Mouse (Mus musculus) right cerebral cortex, adult 18-20 months (tissue): Measurements from ENCODE around the gene Bfsp2.

ENCODE experiments used
- DNase-seq: peaks from one replicate; pipeline ENCODE4 v3.0.0; 2022; ENCODE audit warnings: mixed read lengths

Bfsp2 gene

DNA sequence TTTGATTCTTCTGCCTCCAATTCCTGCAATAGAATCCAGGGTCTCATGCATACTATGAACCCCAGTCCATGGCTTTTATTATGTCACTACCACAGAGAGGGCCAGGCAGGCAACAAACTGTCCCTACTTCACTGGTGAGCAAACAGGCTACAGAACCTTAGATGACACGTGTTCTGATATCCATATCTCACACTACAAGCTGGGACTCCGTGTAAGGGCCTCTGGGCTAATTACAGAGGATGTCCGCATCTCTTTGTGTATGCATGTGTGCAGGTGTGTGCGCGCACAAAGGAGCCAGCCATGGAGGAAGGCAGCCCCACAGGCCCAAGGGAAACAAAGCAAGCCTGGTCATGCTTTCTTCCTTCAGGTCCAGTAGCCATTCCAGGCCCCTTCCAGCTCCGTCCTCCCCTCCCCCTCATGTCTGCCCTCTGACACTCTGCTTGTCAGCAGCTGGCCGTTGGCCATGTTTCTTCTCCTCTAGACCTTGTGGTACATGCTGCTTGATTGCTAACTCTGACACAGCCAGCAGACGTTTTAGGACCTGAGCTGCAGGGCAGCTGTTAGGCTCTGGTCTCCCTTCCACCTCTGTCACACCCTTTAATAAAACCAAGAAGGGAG is 492 bp upstream of the Bfsp2 start:
- DNase-seq, result no peak

DNA sequence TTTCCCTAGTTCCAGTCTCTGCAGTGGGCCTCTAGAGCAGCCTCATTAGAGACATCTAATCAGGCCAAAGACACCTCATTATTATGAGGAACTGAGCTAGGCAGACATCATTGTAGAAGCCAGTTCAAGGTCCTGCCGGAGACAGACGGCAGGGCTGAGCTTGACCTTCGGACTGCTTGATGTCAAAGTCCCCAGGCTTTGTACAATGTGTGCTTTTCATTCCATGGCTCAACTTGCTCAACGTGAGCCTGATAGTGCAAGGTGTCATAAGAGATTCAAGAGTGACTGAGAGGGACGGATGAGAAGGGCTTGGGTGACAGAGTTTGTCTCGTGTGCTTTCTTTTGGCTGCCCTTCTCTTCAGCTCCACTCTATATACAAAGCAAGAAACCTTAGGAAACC is 4.8 kb downstream of the Bfsp2 start:
- DNase-seq, result no peak

- no peak for DNase-seq
These were observed 6.1 kb downstream of the Bfsp2 start for GRCm38 (mm10) chr9:103473915-103474688.

- DNase-seq, result no peak
These were observed 8.4 kb downstream of the Bfsp2 start for GRCm38 (mm10) chr9:103471784-103472183.

GRCm38 (mm10) chr9:103469516-103469915 is 10.7 kb downstream of the Bfsp2 start:
- no peak for DNase-seq

DNA sequence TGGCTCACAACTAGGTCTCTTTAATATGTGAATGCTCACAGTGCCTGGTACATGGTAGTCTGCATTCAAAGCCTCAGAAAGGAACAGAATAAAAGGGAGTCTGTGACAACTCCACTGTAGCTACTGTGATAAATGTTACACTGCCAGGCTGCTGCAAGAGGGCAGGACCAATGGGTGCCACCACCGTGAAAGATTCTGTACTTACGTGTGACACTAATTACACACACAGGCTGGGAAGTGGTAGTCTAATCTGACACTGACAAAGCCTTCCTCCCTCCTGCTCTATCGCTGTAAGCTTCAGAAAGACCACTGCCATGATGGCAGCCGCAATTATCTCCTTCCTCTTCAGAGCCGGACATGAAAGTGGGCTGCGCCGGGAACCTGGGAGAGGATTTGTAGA is 11.3 kb downstream of the Bfsp2 start:
- no peak for DNase-seq

DNA sequence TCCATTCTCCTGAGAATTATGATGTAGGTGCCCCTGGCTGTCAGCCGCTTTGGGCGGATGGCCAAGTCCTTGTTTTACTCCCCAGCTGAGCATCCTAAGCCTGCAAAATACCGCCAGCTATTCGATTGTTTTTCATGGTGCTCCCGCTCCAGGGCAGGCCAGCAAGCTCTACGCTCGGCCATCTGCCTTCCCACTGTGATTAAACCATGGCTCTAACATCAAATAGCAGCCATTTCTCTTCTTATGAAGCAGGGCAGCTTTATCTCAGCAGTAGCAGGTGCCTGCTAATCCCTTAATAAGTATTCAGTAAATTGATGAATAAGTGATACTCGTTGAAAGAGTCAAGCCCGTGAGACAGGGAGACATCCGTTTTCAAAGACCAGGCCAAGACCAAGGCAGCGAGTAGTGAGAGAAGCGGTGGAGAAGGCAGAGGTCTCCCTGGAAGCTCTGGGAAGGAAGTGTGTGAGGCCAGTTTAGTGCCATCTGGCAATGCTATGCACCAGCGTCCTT is 14.5 kb downstream of the Bfsp2 start:
- DNase-seq, result no peak

GRCm38 (mm10) chr9:103465293-103465692 is 14.9 kb downstream of the Bfsp2 start:
- no peak for DNase-seq

DNA sequence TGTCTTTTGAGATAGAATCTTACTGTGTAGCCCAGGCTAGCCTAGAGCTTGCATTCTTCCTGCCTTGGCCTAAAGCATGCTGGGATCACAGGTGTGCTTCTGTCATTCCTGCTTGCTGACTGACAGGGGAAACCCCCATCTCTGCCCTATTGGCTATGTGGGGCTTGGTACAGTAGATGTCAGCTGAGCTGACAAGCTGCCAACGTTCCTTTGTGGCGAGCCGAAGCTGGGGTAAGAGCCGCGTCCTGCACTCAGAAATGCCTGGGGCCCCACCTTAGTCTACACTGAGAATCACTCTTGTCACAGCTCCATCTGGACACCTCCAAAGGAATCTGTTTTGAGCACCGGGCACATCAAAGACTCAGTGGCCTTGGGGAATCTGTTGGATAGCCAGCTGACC is 16.4 kb downstream of the Bfsp2 start:
- DNase-seq, result no peak

GRCm38 (mm10) chr9:103459839-103460238 is 20.4 kb downstream of the Bfsp2 start:
- DNase-seq, result no peak

DNA sequence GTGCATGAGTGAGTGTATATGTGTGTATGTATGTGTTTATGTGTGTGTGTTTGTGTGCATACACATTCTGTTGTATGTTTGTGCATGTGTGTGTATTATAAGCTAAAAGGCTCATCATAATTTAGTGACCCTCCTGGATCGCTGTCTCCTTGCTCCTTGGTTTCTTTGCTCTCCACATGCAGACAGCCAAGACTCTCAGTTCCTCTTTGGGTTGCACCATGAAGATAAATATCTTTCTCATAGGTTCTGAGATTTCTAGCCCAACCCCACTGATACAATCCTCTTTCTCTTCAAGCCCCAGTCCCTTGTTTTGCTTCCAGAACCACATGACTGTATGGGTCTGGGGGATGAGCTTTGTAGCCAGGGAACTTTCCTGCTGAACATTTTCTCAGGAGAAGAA is 20.9 kb downstream of the Bfsp2 start:
- DNase-seq, result no peak

- no peak for DNase-seq
These were observed 30.6 kb downstream of the Bfsp2 start for GRCm38 (mm10) chr9:103449651-103450050.

GRCm38 (mm10) chr9:103449092-103449491 is 31.1 kb downstream of the Bfsp2 start:
- no peak for DNase-seq

- no peak for DNase-seq
These were observed 35.6 kb downstream of the Bfsp2 start for GRCm38 (mm10) chr9:103444656-103445055.

DNA sequence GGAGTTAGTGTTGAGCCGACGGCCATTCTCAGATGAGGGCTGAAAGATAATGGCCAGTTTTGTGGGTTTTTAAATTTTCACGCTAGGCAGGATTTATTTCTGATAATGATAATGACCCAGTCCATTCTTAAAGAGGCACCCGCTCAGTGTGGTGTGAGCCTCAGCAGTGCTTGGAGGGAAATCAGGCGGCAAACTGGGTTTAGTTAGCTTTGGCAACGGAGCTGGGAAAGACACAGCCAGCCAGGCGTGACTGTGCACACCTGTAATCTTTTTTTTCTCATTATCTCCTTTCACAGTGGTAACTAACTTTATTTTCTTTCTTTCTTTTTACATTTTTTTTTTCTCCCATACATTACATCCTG is 36.4 kb downstream of the Bfsp2 start:
- no peak for DNase-seq

DNA sequence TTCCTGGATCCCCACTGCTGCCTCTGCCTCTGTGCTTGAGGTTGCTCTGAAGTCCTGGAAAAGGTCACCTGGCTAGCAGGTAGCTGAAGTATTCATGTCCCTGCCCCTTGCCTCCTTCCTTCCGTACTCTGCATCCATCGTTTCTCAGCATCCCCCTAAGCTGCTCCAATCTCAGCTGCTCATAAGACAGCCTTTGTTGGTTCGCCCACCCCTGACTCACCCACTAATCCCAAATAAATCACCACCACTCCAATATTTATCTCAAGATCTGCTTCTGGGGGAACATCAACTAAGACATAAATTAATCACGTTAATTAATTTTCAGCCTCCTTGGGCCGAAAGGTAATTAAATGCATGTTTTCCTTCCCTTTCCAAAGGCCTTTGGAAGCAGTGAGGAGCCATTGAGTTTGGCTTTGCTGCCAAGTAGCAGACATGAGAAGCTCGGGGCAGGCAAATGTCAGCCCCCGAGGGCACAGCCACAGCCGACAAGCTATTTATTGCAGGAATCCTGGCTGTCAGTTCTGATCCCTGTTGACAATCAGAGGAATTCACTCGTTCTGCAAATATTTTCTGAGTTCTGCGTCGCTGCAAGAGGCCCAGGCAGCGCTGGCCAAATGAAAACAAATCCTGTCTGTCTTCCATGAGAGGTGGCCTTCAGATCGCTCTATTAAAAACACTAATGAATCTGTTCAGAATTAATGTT is 36.9 kb downstream of the Bfsp2 start:
- no peak for DNase-seq

DNA sequence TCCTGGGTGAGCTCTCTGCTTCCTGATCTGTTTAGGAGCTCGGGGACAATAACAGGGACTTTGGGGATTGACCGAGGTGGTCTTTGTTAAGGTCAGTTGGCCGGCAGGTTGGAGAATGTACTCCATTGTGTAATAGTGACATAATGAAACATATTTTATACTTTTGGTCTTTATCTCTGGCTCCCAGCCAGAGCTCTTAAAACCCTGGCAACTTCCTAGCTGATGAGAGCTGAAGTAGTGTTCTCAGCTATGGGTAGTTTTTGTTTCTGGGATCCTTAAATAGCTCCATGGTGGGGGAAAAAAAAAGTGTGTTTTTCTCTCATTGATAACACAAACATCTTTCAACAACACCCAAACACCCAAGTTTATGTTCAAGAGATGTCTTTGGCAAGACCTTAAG is 39.6 kb downstream of the Bfsp2 start:
- DNase-seq, result no peak

DNA sequence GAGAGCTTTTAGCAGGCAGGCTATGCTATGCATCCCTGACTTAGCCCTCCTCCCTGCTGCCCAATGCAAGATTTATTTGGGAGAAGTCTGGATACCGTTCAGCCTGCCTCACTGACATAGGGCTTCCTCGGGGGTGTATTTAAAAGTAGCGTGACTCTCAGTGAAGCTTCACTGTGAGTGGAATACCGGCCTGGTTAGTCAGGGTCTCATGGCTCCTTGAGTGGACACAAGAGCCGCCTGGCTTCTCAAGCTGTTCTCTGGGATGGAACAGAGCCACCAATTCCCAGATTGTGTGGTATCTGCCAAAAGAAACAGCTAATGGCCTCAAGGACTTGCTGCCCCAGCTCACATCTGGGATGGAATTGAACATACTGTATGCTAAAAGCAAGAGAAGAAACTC is 43.1 kb downstream of the Bfsp2 start:
- no peak for DNase-seq

- DNase-seq, result no peak
These were observed 46.1 kb downstream of the Bfsp2 start for GRCm38 (mm10) chr9:103434116-103434515.

DNA sequence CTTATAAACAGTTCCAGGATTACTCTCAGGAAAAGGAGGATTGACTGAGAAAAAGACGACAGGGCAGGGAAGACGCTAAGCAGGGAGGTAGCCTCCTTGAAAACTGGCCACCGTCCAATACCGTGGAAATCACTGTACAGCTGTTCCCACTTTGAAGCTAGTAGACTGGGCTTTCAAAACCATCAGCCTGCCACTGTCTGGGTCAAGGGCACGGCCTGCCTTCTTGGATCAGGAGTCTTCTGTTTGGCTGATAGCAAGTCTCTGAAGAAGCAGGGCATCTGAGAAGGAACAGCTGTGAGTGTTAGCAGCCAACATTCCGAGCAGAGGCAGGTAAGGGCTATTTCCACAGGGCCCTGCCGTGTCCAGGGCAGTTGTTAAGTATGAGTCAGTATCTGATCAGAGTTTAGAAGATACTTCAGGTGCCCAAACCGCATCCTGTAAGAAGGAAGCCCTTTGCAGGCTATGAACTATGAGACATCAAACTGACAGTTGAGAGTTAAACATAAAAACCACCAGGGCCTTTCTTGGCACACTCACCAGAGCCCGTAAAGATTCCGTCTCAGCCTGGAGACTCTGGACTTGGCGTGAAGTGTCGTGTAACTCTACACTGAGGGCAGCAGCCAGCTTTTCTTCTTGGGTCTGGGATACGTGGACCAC is 48.0 kb downstream of the Bfsp2 start:
- no peak for DNase-seq

DNA sequence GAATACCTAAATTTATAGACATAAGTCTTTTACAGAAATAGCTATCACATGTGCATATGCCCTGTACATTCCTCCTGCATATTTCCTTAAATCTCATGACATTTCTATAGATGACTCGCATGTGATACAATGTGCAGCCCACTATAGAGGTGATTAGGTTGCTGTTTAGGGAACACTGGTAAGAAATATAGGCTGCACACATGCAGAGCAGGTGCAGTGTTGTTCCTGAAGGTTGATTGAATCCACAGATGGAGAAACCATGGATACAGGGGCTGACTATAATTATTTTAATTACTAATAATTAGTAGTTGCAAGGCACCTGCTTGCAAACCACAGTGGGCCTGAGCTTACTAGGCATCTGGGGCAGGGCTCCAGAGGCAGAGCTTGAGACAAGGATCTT is 48.5 kb downstream of the Bfsp2 start:
- no peak for DNase-seq

DNA sequence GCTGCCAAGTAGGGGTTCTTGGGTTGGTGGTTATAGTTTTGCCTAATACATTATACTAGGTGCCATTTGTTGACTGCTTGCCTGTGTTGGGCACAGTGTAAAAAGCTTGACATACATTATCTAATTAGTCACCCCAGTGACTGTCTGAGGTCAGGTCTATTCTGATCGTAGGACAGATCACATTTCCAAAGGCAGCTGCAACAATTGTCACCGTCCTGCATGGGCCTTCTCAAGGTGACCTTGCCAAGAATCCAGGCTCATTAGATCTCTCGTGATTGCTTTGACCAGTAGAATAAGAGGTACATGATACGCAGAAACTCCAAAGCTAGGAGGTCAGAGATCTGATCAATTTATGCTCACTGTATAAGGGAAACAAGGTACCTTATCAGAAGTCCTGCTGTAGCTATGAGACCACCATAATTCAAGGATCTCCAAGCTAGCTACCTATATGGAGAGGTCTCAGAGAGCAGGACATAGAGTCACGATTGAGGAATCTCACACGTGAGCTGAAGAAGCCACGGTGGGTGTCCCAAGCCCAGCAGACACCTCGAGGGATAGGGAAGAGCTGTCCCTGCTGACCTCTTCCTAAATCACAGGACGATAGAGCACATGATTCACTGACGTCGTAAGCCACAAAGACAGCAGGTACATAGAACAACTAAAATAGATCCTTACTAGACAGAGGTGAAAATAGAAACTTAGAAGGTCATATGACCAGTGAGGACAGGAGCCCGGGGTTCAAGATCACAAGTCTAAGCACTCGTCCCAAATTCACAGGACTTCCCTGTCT is 49.6 kb downstream of the Bfsp2 start:
- no peak for DNase-seq

- DNase-seq, result no peak
These were observed 53.8 kb downstream of the Bfsp2 start for GRCm38 (mm10) chr9:103426425-103426824.
